Mouse (Mus musculus): ENCODE measurements around the gene Ltbp2.

Gene Ltbp2

GRCm38 (mm10) chr12:84805228-84805842 lies 71.0 kb downstream of the Ltbp2 start:
- no peak for DNase-seq (ENCODE audit: low spot score in 2 of 2)

GRCm38 (mm10) chr12:84802625-84803024 lies 73.7 kb downstream of the Ltbp2 start:
- DNase-seq (ENCODE audit: low spot score in 2 of 2), result no peak

GRCm38 (mm10) chr12:84801532-84802110 lies 74.7 kb downstream of the Ltbp2 start:
- DNase-seq (ENCODE audit: low spot score in 2 of 2), result no peak

- no peak for DNase-seq (ENCODE audit: low spot score in 2 of 2)
Measured at GRCm38 (mm10) chr12:84800419-84800818, 75.9 kb downstream of the Ltbp2 start.

- no peak for DNase-seq (ENCODE audit: low spot score in 2 of 2)
Measured at GRCm38 (mm10) chr12:84799086-84799485, 77.2 kb downstream of the Ltbp2 start.

- DNase-seq (ENCODE audit: low spot score in 2 of 2), result no peak
Measured at GRCm38 (mm10) chr12:84794647-84795046, 81.7 kb downstream of the Ltbp2 start.

GRCm38 (mm10) chr12:84792629-84793028 lies 83.7 kb downstream of the Ltbp2 start:
- no peak for DNase-seq (ENCODE audit: low spot score in 2 of 2)

GRCm38 (mm10) chr12:84790853-84791252 lies 85.5 kb downstream of the Ltbp2 start:
- DNase-seq (ENCODE audit: low spot score in 2 of 2), result no peak

- no peak for DNase-seq (ENCODE audit: low spot score in 2 of 2)
Measured at GRCm38 (mm10) chr12:84786091-84786490, 90.2 kb downstream of the Ltbp2 start.

GRCm38 (mm10) chr12:84784604-84785381 lies 91.5 kb downstream of the Ltbp2 start:
- DNase-seq (ENCODE audit: low spot score in 2 of 2), result peak; percentile 88 to 91

GRCm38 (mm10) chr12:84776229-84776628 lies 100.1 kb downstream of the Ltbp2 start:
- no peak for DNase-seq (ENCODE audit: low spot score in 2 of 2)

GRCm38 (mm10) chr12:84774376-84774775 lies 102.0 kb downstream of the Ltbp2 start:
- DNase-seq (ENCODE audit: low spot score in 2 of 2), result no peak

GRCm38 (mm10) chr12:84773476-84773875 lies 102.9 kb downstream of the Ltbp2 start:
- DNase-seq (ENCODE audit: low spot score in 2 of 2), result no peak

GRCm38 (mm10) chr12:84772726-84773441 lies 103.4 kb downstream of the Ltbp2 start, which contains the start of the genes Npc2 and Isca2:
Gene Npc2 (minus strand): TSS chr12:84773152.
Gene Isca2 (plus strand): TSS chr12:84773251.
- DNase-seq (ENCODE audit: low spot score in 2 of 2), result peak; percentile 94 to 96

GRCm38 (mm10) chr12:84771981-84772520 lies 104.3 kb downstream of the Ltbp2 start:
- DNase-seq (ENCODE audit: low spot score in 2 of 2), result no peak

- DNase-seq (ENCODE audit: low spot score in 2 of 2), result no peak
Measured at GRCm38 (mm10) chr12:84769624-84770023, 106.7 kb downstream of the Ltbp2 start.

GRCm38 (mm10) chr12:84767510-84767909 lies 108.8 kb downstream of the Ltbp2 start:
- DNase-seq (ENCODE audit: low spot score in 2 of 2), result no peak

- DNase-seq (ENCODE audit: low spot score in 2 of 2), result no peak
Measured at GRCm38 (mm10) chr12:84766113-84766735, 110.1 kb downstream of the Ltbp2 start.

GRCm38 (mm10) chr12:84765506-84765905 lies 110.8 kb downstream of the Ltbp2 start:
- no peak for DNase-seq (ENCODE audit: low spot score in 2 of 2)

- no peak for DNase-seq (ENCODE audit: low spot score in 2 of 2)
Measured at GRCm38 (mm10) chr12:84764756-84765155, 111.6 kb downstream of the Ltbp2 start.

- no peak for DNase-seq (ENCODE audit: low spot score in 2 of 2)
Measured at GRCm38 (mm10) chr12:84763577-84764218, 112.6 kb downstream of the Ltbp2 start.
